Mouse (Mus musculus) lung, embryonic 14.5 days (tissue): ENCODE results near the gene Oas1e. TPM values are rescaled to one million over a fixed set of nuclear protein-coding genes. Genes with fewer than 3 reads are reported as not detected.
"Not testable (repeated sequence)": the region's sequence is repeated elsewhere in the genome, so short reads cannot be mapped to it uniquely, and the experiment has no call there.

ENCODE experiments used
- ATAC-seq: fragments of 200-750 bp; cut with Nextera tagmentation; 2 replicates; pipeline ENCODE4 v1.8.0; 2017; ENCODE audit warnings: mild to moderate bottlenecking, moderate TSS enrichment, moderate library complexity; ENCODE audit not compliant: insufficient read depth
- DNase-seq: peaks from one replicate; pipeline ENCODE4 v3.0.0-alpha.2; 2015
- H3K27ac ChIP-seq: fragments of 300-500 bp; sonication (generic); 2 replicates; pipeline ENCODE4 v1.5.1; 2014; ENCODE audit warnings: low read depth, mild to moderate bottlenecking, moderate library complexity
- H3K27me3 ChIP-seq: fragments of 300-500 bp; sonication (generic); 2 replicates; pipeline ENCODE4 v1.6.1; 2014; ENCODE audit warnings: low read length, control low read depth; ENCODE audit not compliant: insufficient read depth
- H3K36me3 ChIP-seq: fragments of 300-500 bp; sonication (generic); 2 replicates; pipeline ENCODE4 v1.6.1; 2014; ENCODE audit warnings: control low read depth; ENCODE audit not compliant: insufficient read depth
- H3K4me1 ChIP-seq: fragments of 300-500 bp; sonication (generic); 2 replicates; pipeline ENCODE4 v1.6.1; 2014; ENCODE audit warnings: antibody characterized with exemption, control low read depth; ENCODE audit not compliant: insufficient read depth
- H3K4me2 ChIP-seq: fragments of 300-500 bp; sonication (generic); 2 replicates; pipeline ENCODE4 v1.6.1; 2014; ENCODE audit warnings: mild to moderate bottlenecking
- H3K4me3 ChIP-seq: fragments of 300-500 bp; sonication (generic); 2 replicates; pipeline ENCODE4 v1.5.1; 2014; ENCODE audit warnings: low read depth, low read length
- H3K9ac ChIP-seq: fragments of 300-500 bp; sonication (generic); 2 replicates; pipeline ENCODE4 v1.6.1; 2014
- H3K9me3 ChIP-seq: fragments of 300-500 bp; sonication (generic); 2 replicates; pipeline ENCODE4 v1.6.1; 2016; ENCODE audit warnings: low read depth, low read length, control low read depth
- CTCF ChIP-seq: IDR thresholded peaks from 2 replicates; pipeline ENCODE4 v1.5.1; 2016; ENCODE audit warnings: antibody characterized with exemption, low read depth
- WGBS: fragments of 180-500 bp; shearing (Covaris S2); extraction: QIAGEN DNeasy Blood & Tissue Kit; methylation state at CpG from one replicate; pipeline ENCODE4 v1.1.7; 2014; 5-methylcytosine and 5-hydroxymethylcytosine counted together
- polyA plus RNA-seq: library from polyadenylated mRNA; unstranded; fragments of >200 nt; fragmentation: Nextera tagmentation; extraction: Ambion mirVana; gene quantifications from 2 replicates; pipeline ENCODE4 v1.2.1, GENCODE M21; 2014

The Oas1e gene
- polyA plus RNA-seq, 1 experiment from 2014 or later: not detected

GRCm38 (mm10) chr5:120815949-120816348 is 20.6 kb upstream of the Oas1e start:
- Histone ChIP-seq H3K4me2 (no peak overlapping the region), H3K36me3 (no peaks in the 10 kb centered on the region), H3K4me1 (no peaks in the 10 kb centered on the region), H3K9me3 (no peaks in the 10 kb centered on the region), H3K27ac (no peak overlapping the region), H3K4me3 (no peak overlapping the region), H3K9ac (no peak overlapping the region), H3K27me3 (no peaks in the 10 kb centered on the region)
- TF ChIP-seq CTCF: peak; percentile 58
- 62% methylated on average over 3 of the region's 3 CpGs for WGBS
- ATAC-seq (no peak), DNase-seq (peak; percentile 14)

- no peak for TF ChIP-seq CTCF
- no peak overlapping the region for H3K27ac ChIP-seq
- no peak for DNase-seq
- H3K4me1 ChIP-seq: no peaks in the 10 kb centered on the region
- no peaks in the 10 kb centered on the region for H3K36me3 ChIP-seq
- ATAC-seq: no peak
- H3K9me3 ChIP-seq: no peaks in the 10 kb centered on the region
- peak overlapping the region; percentile 63 for H3K4me2 ChIP-seq
- no peak overlapping the region for H3K9ac ChIP-seq
- WGBS: 69% methylated on average over 6 of the region's 6 CpGs
- H3K4me3 ChIP-seq: peak overlapping the region; percentile 31
- H3K27me3 ChIP-seq: no peaks in the 10 kb centered on the region
These were observed 17.7 kb upstream of the Oas1e start for GRCm38 (mm10) chr5:120813023-120813422.

GRCm38 (mm10) chr5:120811951-120812819 is 16.9 kb upstream of the Oas1e start, which contains the start of gene Oas1c:
Gene Oas1c, minus strand, starts transcription at chr5:120812514.
- H3K27ac ChIP-seq: peak within 1 kb of the TSS; percentile 52; the same call in 1 of the 2 replicates
- no peaks in the 10 kb centered on the region for H3K27me3 ChIP-seq
- peak within 1 kb of the TSS; percentile 63 for H3K4me2 ChIP-seq
- peak within 1 kb of the TSS; percentile 48 for H3K9ac ChIP-seq
- 6% methylated on average over 18 of the region's 18 CpGs for whole genome bisulfite sequencing
- no peaks in the 10 kb centered on the region for H3K36me3 ChIP-seq
- peak within 1 kb of the TSS; percentile 31 for H3K4me3 ChIP-seq
- DNase-seq (peak; percentile 93), ATAC-seq (peak; percentile 91)
- no peak for TF ChIP-seq CTCF
- H3K4me1 ChIP-seq: no peaks in the 10 kb centered on the region
- H3K9me3 ChIP-seq: no peaks in the 10 kb centered on the region

- 30% methylated on average over 6 of the region's 6 CpGs for WGBS
- Histone ChIP-seq H3K4me1 (no peaks in the 10 kb centered on the region), H3K9ac (no peak overlapping the region), H3K27ac (no peak overlapping the region), H3K36me3 (no peaks in the 10 kb centered on the region), H3K4me2 (no peak overlapping the region), H3K4me3 (no peak overlapping the region), H3K27me3 (no peaks in the 10 kb centered on the region), H3K9me3 (no peaks in the 10 kb centered on the region)
- no peak for TF ChIP-seq CTCF
- no peak for ATAC-seq
- no peak for DNase-seq
These were observed 13.8 kb upstream of the Oas1e start for GRCm38 (mm10) chr5:120809171-120809570.

- no peak overlapping the region for H3K27ac ChIP-seq
- no peaks in the 10 kb centered on the region for H3K4me1 ChIP-seq
- H3K4me3 ChIP-seq: no peak overlapping the region
- no peaks in the 10 kb centered on the region for H3K36me3 ChIP-seq
- peak; percentile 63 for DNase-seq
- H3K27me3 ChIP-seq: no peaks in the 10 kb centered on the region
- peak; percentile 64 for TF ChIP-seq CTCF
- H3K9me3 ChIP-seq: no peaks in the 10 kb centered on the region
- no peak overlapping the region for H3K4me2 ChIP-seq
- no peak overlapping the region for H3K9ac ChIP-seq
- 86% methylated on average over 1 of the region's 1 CpGs for WGBS
- ATAC-seq: no peak
These were observed 11.1 kb upstream of the Oas1e start for GRCm38 (mm10) chr5:120806458-120806857.

- H3K4me1 ChIP-seq: no peaks in the 10 kb centered on the region
- no peak overlapping the region for H3K4me3 ChIP-seq
- H3K9ac ChIP-seq: no peak overlapping the region
- no peaks in the 10 kb centered on the region for H3K9me3 ChIP-seq
- DNase-seq: no peak
- WGBS: 61% methylated on average over 2 of the region's 2 CpGs
- H3K27me3 ChIP-seq: no peaks in the 10 kb centered on the region
- no peak for ATAC-seq
- no peak overlapping the region for H3K4me2 ChIP-seq
- TF ChIP-seq CTCF: no peak
- no peaks in the 10 kb centered on the region for H3K36me3 ChIP-seq
- H3K27ac ChIP-seq: no peak overlapping the region
These were observed 8.3 kb upstream of the Oas1e start for GRCm38 (mm10) chr5:120803596-120803995.

GRCm38 (mm10) chr5:120798943-120799342 is 3.6 kb upstream of the Oas1e start:
- H3K4me2 ChIP-seq, H3K9me3 ChIP-seq, ATAC-seq, H3K27me3 ChIP-seq, DNase-seq, H3K4me1 ChIP-seq, H3K4me3 ChIP-seq, H3K27ac ChIP-seq, H3K9ac ChIP-seq, H3K36me3 ChIP-seq: not testable (repeated sequence)
- WGBS: 71% methylated on average over 2 of the region's 2 CpGs

- ATAC-seq, H3K9me3 ChIP-seq, H3K4me1 ChIP-seq, H3K4me2 ChIP-seq, DNase-seq, H3K36me3 ChIP-seq, H3K9ac ChIP-seq, H3K27ac ChIP-seq, H3K27me3 ChIP-seq, H3K4me3 ChIP-seq: not testable (repeated sequence)
- 64% methylated on average over 5 of the region's 5 CpGs for WGBS
These were observed 2.8 kb upstream of the Oas1e start for GRCm38 (mm10) chr5:120798147-120798546.
